Mouse (Mus musculus) thymus, adult 2 months (tissue): ENCODE results near the gene Ppm1b. TPM values are rescaled to one million over a fixed set of nuclear protein-coding genes. Genes with fewer than 3 reads are reported as not detected.

Experiments used
- DNase-seq: peaks from one replicate; pipeline ENCODE4 v3.0.0; 2021
- H3K27ac ChIP-seq: fragments of 200-500 bp; 2 replicates; pipeline ENCODE4 v1.5.1; 2012; ENCODE audit warnings: low read length, control low read depth; ENCODE audit not compliant: control insufficient read depth, insufficient read depth
- H3K27me3 ChIP-seq: fragments of 200-500 bp; 2 replicates; pipeline ENCODE4 v1.6.1; 2012; ENCODE audit warnings: mild to moderate bottlenecking, low read length, moderate library complexity, mixed read lengths; ENCODE audit not compliant: control insufficient read depth, insufficient read depth
- H3K36me3 ChIP-seq: fragments of 200-500 bp; 2 replicates; pipeline ENCODE4 v1.6.1; 2012; ENCODE audit warnings: mild to moderate bottlenecking, low read length, moderate library complexity; ENCODE audit not compliant: control insufficient read depth, insufficient read depth
- H3K4me1 ChIP-seq: fragments of 200-500 bp; replicated peaks from 2 replicates; pipeline ENCODE4 v1.6.1; 2012; ENCODE audit warnings: low read length; ENCODE audit not compliant: control insufficient read depth, insufficient read depth
- H3K4me3 ChIP-seq: fragments of 200-500 bp; 2 replicates; pipeline ENCODE4 v1.5.1; 2012; ENCODE audit warnings: mild to moderate bottlenecking, low read length, control low read depth, moderate library complexity; ENCODE audit not compliant: control insufficient read depth, insufficient read depth
- CTCF ChIP-seq: fragments of 200-500 bp; IDR thresholded peaks from 2 replicates; pipeline ENCODE4 v1.5.1; 2012; ENCODE audit warnings: mild to moderate bottlenecking, control low read depth, low read length, moderate library complexity, borderline replicate concordance; ENCODE audit not compliant: control insufficient read depth, poor library complexity, insufficient read depth; ENCODE audit errors: extremely low read depth
- POLR2A ChIP-seq: fragments of 200-500 bp; IDR thresholded peaks from 2 replicates; pipeline ENCODE4 v1.6.1; 2012; ENCODE audit warnings: mild to moderate bottlenecking, low read length, control low read depth, moderate library complexity; ENCODE audit not compliant: control insufficient read depth, poor library complexity, insufficient read depth; ENCODE audit errors: extremely low read depth
- WGBS: fragments of 180-500 bp; shearing (Covaris S2); methylation state at CpG from one replicate; pipeline ENCODE4 v1.1.7; 2018; 5-methylcytosine and 5-hydroxymethylcytosine counted together
- polyA plus RNA-seq: library from polyadenylated mRNA; depleted of rRNA; stranded (reverse); fragments of >200 nt; gene quantifications from 2 replicates; pipeline ENCODE4 v1.2.3, GENCODE M21; 2012; rRNA removed

Gene Ppm1b
- polyA plus RNA-seq, 1 experiment = 36.4 TPM

- Histone ChIP-seq H3K4me1 (no peaks in the 10 kb centered on the region), H3K27me3 (no peaks in the 10 kb centered on the region), H3K4me3 (no peak overlapping the region), H3K36me3 (peaks cover 2% of the 10 kb centered on the region; the same call in 1 of the 2 replicates), H3K27ac (no peak overlapping the region)
- 97% methylated on average over 7 of the region's 7 CpGs for whole genome bisulfite sequencing
- TF ChIP-seq POLR2A (no peak), CTCF (no peak)
- no peak for DNase-seq
Observed at GRCm38 (mm10) chr17:85073214-85073613, 116.7 kb downstream of the Ppm1b start.

Other genes with a start within 250 kb of the Ppm1b start
- gene Lrpprc, start 166.0 kb upstream of the Ppm1b start, polyA plus RNA-seq = 10.0 and 12.6 TPM in 2 replicates
- gene Slc3a1, start 71.6 kb downstream of the Ppm1b start, polyA plus RNA-seq = 0.55 and 0.83 TPM in 2 replicates
- 10.7 and 11.6 TPM in 2 replicates for gene Prepl, start 133.5 kb downstream of the Ppm1b start, polyA plus RNA-seq
- gene Camkmt, start 133.8 kb downstream of the Ppm1b start, polyA plus RNA-seq = 3.4 and 4.2 TPM in 2 replicates